Mouse (Mus musculus): ENCODE measurements at regions not wholly inside any gene's neighbourhood (a gene's known extent, or its start where the extent isn't known, plus 50 kb on each side); places are given as distances from the start of the nearest gene placed in this dataset.

- DNase-seq, result no peak
Observed at GRCm38 (mm10) chr15:57187840-57188457, 289.5 kb downstream of the Slc22a22 start.

- peak; percentile 14 for DNase-seq
Observed at GRCm38 (mm10) chr15:57179138-57179537, 298.3 kb downstream of the Slc22a22 start.

GRCm38 (mm10) chr15:57172723-57173122 is 304.7 kb downstream of the Slc22a22 start:
- DNase-seq, result peak; percentile 31

- DNase-seq, result peak; percentile 57
Observed at GRCm38 (mm10) chr15:57162401-57163343, 314.8 kb downstream of the Slc22a22 start.

GRCm38 (mm10) chr15:57140130-57140750 is 337.2 kb downstream of the Slc22a22 start:
- peak; percentile 48 for DNase-seq

GRCm38 (mm10) chr15:57104711-57105110 is 372.7 kb downstream of the Slc22a22 start:
- DNase-seq, result no peak

GRCm38 (mm10) chr15:57097309-57097708 is 380.1 kb downstream of the Slc22a22 start:
- DNase-seq, result no peak

- peak; percentile 9 for DNase-seq
Observed at GRCm38 (mm10) chr15:57079806-57080205, 397.6 kb downstream of the Slc22a22 start.

- no peak for DNase-seq
Observed at GRCm38 (mm10) chr15:57073776-57074175, 403.6 kb downstream of the Slc22a22 start.

- DNase-seq, result no peak
Observed at GRCm38 (mm10) chr15:57061502-57061901, 415.9 kb downstream of the Slc22a22 start.

- DNase-seq, result no peak
Observed at GRCm38 (mm10) chr15:57059550-57060195, 417.8 kb downstream of the Slc22a22 start.

- DNase-seq, result no peak
Observed at GRCm38 (mm10) chr15:57052287-57052686, 425.1 kb downstream of the Slc22a22 start.

- no peak for DNase-seq
Observed at GRCm38 (mm10) chr15:57036806-57037566, 440.4 kb downstream of the Slc22a22 start.

GRCm38 (mm10) chr15:57033012-57033411 is 444.4 kb downstream of the Slc22a22 start:
- no peak for DNase-seq
